Mouse (Mus musculus) embryonic fibroblast, embryonic 13.5 days (primary cell): ENCODE results near the gene Akap5.

Experiments used
- CTCF ChIP-seq: IDR thresholded peaks from 2 replicates; pipeline ENCODE4 v1.5.1; 2011; ENCODE audit warnings: mild to moderate bottlenecking, control low read depth, low read length, moderate library complexity, borderline replicate concordance; ENCODE audit not compliant: insufficient read depth
- POLR2A ChIP-seq: IDR thresholded peaks from 2 replicates; pipeline ENCODE4 v1.6.1; 2011; ENCODE audit warnings: low read depth, mild to moderate bottlenecking, control low read depth, low read length, moderate library complexity

DNA sequence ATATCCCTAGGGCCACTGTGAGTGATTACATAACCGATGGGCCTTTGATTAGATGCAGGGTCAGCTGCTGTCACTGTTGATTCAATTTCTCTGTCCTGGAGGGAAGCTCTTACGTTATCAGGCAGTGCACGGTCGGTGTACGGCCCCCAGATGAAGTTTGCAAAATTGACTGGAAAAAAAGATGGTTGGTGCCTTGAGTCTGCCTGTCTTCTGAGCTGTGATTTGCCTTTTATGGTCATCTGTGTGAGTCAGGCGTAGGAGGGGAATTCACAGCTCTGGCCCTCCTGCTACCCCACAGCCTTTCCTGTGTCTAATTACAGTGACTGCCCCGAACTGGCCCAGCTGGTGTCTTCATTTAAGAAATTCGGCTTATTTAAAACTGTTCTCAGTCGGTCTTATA is 16.7 kb upstream of the Akap5 start:
- no peak for TF ChIP-seq CTCF
- TF ChIP-seq POLR2A, result no peak
